Mouse (Mus musculus) cerebellum, adult 2 months (tissue): Measurements from ENCODE around the gene Ccr7.

Experiments
- CTCF ChIP-seq: fragments of 200-500 bp; IDR thresholded peaks from 2 replicates; pipeline ENCODE4 v1.5.1; 2011; ENCODE audit warnings: low read depth, mild to moderate bottlenecking, control low read depth, low read length, moderate library complexity, borderline replicate concordance; ENCODE audit not compliant: insufficient read depth
- POLR2A ChIP-seq: fragments of 200-500 bp; IDR thresholded peaks from 2 replicates; pipeline ENCODE4 v1.6.1; 2011; ENCODE audit warnings: low read length, control low read depth, borderline replicate concordance; ENCODE audit not compliant: insufficient read depth

GRCm38 (mm10) chr11:99099516-99099915 lies 55.4 kb downstream of the Ccr7 start:
- TF ChIP-seq POLR2A (no peak), CTCF (no peak)
